Mouse (Mus musculus) kidney, postnatal 10 days (tissue): ENCODE results near the gene Nxpe3.

Experiments used
- DNase-seq: peaks from one replicate; pipeline ENCODE4 v3.0.0; 2021; ENCODE audit warnings: mixed read lengths

Gene Nxpe3

GRCm38 (mm10) chr16:55832617-55833016, 62.5 kb downstream of the Nxpe3 start:
- DNase-seq = no peak

DNA sequence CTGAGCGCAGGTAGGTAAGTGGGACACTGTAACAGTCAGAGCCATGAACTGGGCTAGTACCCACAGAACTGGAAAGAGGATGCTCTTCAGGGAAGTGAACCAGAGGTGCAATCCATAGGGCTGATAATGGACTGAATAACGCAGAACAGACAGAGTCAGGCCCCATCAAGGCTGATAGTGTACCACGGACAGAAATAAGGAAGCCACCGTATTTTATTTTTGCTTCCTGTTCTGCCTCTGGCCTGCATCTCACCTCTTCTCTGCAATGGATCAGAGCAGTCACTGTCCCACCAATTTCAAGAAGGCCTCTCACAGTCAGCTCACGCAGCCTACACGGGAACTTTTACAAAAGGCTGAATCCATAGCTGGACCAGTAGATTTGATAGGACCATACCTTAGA, 63.0 kb downstream of the Nxpe3 start:
- DNase-seq = no peak

DNA sequence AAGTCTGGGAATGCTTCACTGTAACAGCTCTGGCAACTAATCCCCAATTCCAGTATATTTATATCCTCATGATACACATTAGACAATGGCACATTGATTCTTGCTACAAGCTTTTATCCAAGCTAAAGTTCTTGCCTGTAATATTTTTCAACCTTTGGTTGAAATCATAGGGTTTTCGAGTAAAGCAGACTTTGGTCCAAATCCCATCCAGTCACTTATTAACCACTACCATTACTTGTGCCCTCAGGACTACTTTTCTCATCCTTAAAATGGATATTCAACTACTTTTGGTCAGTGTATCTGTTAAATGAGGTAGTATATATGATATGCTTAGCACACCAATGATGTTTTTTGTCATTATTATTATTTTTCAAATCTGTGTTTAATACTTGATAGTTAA, 63.6 kb downstream of the Nxpe3 start:
- DNase-seq = no peak

- DNase-seq = no peak
Observed at GRCm38 (mm10) chr16:55823398-55824155, 71.5 kb downstream of the Nxpe3 start.

GRCm38 (mm10) chr16:55822741-55823397, 72.2 kb downstream of the Nxpe3 start:
- no peak for DNase-seq

DNA sequence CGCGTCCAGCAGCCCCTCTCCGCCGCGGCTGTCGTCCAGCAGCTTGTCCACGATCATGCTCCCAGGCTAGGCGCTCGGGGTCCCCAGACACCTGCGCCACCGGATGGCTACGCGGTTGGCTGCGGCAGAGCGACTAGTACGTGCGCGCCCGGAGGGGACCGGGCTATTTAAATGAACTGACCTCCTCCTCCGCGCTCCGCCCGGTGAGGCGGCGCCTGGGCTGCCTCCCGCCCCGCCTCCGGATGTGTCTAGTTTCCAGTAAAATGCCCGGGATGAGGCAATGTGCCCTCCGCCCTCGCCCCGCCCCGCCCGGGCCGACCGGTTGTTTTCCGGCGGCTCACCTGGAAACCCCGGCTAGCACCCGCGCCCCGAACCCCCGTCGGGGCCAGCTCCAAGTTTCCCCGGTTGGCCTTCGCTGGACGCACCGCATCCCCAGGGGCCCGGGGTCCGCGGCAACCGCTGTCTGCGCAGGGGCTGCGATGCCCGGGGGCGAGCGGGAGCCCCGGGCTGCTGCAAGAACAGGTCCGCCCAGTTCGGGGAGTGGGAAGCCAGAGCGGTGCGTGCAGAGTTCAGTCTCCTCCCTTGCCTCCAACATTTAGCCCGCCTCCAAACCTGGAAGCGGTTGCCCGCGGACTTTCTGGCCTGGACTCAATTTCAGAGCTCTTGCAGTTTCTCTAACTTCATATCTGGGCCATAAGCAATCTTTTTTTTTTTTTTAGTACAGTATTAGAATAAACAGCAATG, 72.9 kb downstream of the Nxpe3 start:
- peak; percentile 96 for DNase-seq

DNA sequence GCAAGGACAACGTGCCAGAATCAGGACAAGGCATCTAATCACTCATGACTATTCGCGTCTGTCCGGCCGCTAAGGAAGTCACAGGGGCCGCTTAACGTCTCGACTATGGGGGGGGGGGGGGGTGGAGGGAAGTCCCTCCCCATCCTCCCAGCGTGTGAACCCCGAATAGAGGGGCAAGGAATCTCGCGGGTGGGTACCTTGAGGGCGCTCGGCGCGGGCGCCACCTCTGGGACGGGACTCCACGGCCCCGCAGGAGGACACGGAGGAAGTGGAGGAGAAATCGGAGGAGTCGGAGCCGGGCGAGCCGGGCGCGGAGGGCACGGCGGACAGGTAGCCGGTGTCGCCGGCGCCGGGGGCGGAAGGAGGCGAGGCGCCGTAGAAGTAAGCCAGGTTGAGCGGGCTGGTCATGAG, 73.5 kb downstream of the Nxpe3 start:
- peak; percentile 63 for DNase-seq

GRCm38 (mm10) chr16:55820916-55821570, 74.0 kb downstream of the Nxpe3 start:
- no peak for DNase-seq

DNA sequence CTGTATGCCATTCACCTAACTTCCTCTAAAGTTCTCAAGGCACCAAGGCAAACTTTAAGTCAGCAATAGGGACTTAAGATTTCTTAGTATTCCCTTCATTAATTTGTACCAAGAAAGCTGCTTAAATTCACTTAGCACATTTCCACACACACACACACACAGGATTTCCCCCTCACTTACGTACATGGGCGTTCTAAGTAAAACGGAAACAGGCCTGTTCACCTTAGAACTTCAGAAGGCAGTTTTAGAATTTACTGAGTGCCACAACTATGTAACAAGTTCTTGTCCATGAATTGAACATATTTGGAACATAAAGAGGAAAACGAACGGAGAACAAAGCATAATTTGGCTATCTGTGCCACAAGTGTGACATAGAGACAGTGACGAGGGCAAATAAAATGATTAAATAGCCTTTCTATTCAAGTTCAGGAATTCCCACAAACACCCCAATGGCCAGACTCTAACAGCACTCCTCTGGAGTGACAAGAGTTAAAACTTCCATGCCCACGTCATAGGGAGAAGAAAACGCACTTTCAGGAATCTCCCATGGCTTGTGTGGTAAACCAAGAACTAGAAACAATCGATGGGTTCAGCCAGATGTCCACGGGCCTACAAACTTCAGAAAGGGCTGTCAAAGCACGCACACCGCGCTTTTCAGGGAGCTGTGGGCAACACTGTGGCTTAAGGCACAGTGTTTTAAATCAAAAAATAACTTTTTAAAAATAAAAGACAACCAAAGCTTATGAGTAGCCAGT, 74.7 kb downstream of the Nxpe3 start:
- peak; percentile 39 for DNase-seq

- DNase-seq = peak; percentile 78
Observed at GRCm38 (mm10) chr16:55819186-55819861, 75.8 kb downstream of the Nxpe3 start.

DNA sequence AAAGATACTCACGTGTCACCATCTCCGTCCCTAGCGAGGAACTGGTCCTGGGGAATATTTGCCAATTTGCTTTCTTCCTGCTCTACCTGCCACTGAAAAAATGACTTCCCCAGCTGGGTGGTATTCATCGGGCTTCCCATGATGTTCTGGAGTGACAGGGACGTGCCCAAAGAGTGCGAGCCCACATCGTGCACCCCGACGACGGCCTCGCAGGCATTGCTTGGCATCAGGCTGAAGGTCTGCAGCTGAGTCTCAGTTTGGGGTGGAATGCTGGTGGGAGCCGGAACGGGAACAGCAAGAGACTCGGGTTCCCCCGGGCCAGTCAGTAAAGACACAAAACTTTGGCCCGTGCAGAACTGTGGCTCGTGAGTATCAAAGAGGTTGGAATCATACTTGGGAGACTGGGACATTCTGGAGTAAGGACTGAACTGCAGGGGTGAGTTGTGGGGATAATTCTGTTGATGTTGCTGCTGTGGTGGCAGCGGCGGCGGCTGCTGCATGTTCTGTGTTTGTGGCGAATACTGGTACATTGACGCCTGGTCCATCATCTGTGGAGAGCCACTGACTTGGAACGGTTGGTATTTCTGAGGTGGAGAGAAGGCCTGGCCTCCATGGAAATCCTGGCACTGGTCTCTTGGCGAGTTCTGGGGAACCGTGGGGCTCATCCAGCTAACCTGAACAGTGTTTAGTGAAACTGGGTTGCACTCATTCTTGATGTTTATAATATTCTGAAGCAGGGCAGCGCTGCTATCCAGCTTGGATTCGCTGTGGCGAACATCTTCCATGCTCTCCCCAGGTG, 77.2 kb downstream of the Nxpe3 start:
- peak; percentile 15 for DNase-seq

GRCm38 (mm10) chr16:55816202-55816941, 78.7 kb downstream of the Nxpe3 start:
- DNase-seq = peak; percentile 31

- no peak for DNase-seq
Observed at GRCm38 (mm10) chr16:55815466-55815865, 79.6 kb downstream of the Nxpe3 start.

DNA sequence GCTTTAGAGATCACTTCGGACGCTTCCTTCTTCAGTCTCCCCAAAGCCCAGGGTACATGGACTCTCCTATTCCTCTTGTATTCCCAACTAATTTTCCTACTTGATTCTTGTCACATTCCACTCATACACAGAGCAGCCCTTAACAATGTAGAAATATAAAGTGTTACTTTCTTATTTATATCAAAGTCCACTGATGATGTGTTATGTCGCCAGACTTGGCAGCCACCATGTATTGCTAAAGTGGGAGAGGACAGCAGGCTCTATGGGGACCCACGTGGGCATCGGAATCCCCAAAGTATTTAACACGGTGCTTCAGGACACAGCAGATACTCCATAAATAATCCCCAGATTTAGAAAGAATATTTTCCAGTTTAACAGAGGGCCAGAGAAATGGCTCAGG, 80.4 kb downstream of the Nxpe3 start:
- DNase-seq = no peak

DNA sequence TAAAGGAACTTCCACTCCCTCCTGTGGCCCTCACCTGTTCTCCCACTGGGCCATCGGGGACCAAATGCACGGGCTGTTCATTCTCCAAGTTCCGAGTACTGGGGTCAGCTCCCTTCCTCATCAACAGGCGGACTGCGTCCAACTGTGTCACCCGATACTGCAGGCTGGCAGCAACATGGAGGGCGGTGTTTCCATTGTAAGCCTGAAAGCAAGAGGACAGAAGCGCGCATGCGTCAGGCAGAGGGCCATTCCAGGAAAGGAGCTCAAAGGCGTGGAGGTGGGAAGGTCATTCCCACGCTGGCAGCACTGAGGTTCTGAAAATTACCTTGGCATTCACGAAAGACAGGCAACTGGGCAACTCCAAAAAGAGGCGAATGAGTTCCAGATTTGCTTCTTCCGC, 81.2 kb downstream of the Nxpe3 start:
- no peak for DNase-seq

GRCm38 (mm10) chr16:55811792-55812191, 83.3 kb downstream of the Nxpe3 start:
- no peak for DNase-seq

DNA sequence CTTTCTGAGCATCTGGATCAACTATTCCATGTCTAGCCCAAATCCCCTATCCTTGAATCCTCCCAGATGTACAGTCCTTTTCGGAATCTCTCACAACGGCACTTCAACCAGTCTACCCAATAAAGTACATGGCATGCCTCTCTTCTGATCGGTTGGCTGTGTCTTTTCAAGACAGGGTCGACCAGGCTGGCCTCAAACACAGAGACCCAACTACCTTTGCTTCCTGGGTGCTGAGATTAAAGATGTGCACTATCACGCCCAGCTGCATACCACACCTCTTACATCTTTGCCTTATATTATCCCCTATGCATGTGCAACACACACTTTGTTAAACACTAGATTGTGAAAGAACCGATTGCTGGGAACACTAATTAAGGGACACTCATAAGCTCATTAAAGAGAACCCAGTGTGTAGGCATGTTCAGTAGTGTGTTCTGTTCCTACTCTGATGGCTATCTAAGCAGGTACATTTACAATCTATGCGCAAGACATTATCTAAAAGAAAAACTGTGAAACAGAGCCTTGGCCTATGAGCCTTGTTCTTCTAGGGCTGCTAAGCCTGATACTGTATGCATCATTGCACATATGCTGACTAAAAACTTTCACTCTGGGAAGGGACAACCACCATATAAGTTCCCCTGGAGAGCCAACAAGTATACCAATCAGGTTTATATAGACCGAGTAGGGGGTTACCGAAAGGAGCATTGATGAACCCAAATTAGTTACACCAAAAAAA, 85.1 kb downstream of the Nxpe3 start:
- DNase-seq = no peak

DNA sequence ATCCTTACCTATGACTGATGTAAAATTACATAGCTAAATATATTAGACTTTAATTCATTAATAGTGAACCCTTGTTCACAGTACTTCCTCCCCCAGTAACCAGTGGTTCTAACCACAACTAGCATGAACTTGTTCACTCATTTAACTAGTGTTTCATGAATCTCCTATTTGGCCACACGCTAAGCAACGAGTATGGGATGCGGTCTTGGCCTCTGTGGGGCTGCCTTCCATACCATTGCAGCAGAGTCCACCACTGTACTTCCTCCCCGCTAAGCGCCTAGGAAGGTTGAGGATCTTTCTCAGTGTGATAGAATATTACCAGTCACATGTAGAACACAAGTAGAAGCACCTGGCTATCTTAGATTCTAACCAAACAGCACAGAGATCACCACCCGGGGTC, 85.7 kb downstream of the Nxpe3 start:
- DNase-seq = no peak

GRCm38 (mm10) chr16:55807505-55807932, 87.6 kb downstream of the Nxpe3 start:
- no peak for DNase-seq

DNA sequence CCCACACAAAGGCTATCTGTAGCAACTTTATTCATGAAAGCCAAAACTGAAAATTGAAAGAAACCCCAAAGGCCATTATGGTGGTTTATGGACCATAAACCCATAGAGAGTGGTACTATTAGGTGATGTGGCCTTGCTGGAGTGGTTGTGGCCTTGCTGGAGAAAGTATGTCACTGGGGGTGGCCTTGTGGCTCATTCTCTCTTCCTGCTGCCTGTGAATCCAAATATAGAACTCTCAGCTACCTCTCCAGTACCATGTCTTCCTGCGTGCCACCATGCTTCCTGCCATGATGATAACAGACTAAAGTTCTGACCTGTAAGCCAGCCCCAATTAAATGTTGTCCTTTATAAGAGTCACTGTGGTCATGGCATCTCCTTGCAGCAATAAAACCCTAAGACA, 90.3 kb downstream of the Nxpe3 start:
- no peak for DNase-seq
